Mouse (Mus musculus) testis, adult 2 months (tissue): ENCODE results near the gene Eln.

Source experiments
- CTCF ChIP-seq: fragments of 200-500 bp; IDR thresholded peaks from 2 replicates; pipeline ENCODE4 v1.5.1; 2012; ENCODE audit warnings: low read depth, mild to moderate bottlenecking, inconsistent platforms, low read length, moderate library complexity; ENCODE audit not compliant: control insufficient read depth, insufficient read depth, insufficient replicate concordance
- POLR2A ChIP-seq: fragments of 200-500 bp; IDR thresholded peaks from 2 replicates; pipeline ENCODE4 v1.6.1; 2012; ENCODE audit warnings: low read depth, mild to moderate bottlenecking, inconsistent platforms, low read length, moderate library complexity; ENCODE audit not compliant: control insufficient read depth

- TF ChIP-seq POLR2A (no peak), CTCF (no peak)
Observed at GRCm38 (mm10) chr5:134672611-134673010, 74.5 kb downstream of the Eln start.
